Mouse (Mus musculus): ENCODE measurements at regions not wholly inside any gene's neighbourhood (a gene's known extent, or its start where the extent isn't known, plus 50 kb on each side); places are given as distances from the start of the nearest gene placed in this dataset.

DNA sequence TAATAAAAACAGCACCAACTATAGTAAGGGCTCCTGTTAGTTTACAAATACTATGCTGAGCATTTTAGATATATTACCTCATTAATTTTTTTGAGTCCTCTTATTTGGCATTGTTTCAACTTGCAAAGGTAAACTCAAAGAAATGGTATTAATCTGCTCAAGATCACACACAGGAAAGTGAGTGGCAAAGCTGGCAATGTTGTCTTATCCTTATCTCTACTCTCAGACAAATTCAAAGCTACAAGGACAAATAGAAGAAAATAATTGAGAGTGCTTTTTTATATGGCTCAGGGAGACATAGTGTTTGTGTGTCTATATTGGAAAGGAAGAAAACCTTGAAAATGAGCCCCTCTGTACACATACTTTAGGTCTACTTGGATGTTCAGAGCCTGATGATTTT is 411.9 kb upstream of the Mgat4c start:
- DNase-seq (ENCODE audit: low spot score) = no peak

DNA sequence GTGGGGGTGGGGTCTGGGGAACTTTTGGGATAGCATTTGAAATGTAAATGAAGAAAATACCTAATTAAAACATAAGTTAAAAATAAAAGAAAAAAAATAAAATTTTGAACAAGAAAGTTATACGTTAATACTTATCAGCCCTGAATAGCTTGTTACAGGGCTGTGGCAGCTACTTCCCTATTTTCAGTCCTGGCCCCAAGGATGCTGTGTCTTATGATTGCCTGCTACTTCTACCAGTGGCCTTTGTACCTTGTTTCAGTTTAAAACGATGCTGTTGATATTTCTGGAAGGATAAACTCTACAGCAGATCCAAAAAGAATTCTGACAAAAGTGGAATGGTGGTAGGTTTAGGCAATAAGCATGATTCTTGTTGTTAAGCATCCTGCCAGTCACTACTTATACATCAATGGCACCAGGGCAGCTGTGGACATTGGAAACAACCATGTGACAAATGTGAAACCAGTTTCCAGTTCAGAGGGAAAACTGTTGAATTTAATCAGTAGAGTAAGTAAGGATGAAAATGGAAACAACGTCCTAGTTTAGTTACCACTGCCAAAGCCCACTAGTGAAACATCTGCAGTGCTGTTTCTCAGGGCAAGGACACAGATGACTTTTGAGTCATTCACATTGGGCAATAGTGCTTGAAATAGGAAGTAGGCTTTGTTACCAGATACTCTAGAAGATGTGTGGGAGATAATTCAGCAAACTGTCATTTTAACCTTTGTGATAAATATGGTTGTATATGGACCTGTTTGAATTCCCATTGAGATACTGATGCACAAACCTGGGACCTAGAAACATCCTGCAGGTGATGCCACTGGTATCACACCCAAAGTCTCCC is 409.6 kb upstream of the Mgat4c start:
- no peak for DNase-seq (ENCODE audit: low spot score)

DNA sequence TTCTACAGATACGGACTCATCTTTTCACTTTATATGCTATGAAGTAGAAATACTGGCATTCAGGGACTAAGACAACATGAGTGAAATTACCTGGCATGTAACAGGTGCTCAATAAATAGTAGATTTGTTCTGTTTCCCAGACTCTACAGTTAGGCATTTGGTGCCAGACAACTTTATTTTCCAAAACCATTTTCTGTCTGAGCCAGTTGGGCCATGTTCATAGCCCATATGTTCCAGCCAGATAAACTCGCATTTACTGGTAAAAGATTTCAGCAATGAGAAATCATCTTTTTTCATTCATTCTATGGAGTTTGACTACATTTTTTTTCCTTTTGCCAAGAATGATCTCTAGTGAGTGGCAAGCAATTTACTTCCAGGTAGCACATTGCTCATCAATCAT is 393.2 kb upstream of the Mgat4c start:
- DNase-seq (ENCODE audit: low spot score) = no peak

DNA sequence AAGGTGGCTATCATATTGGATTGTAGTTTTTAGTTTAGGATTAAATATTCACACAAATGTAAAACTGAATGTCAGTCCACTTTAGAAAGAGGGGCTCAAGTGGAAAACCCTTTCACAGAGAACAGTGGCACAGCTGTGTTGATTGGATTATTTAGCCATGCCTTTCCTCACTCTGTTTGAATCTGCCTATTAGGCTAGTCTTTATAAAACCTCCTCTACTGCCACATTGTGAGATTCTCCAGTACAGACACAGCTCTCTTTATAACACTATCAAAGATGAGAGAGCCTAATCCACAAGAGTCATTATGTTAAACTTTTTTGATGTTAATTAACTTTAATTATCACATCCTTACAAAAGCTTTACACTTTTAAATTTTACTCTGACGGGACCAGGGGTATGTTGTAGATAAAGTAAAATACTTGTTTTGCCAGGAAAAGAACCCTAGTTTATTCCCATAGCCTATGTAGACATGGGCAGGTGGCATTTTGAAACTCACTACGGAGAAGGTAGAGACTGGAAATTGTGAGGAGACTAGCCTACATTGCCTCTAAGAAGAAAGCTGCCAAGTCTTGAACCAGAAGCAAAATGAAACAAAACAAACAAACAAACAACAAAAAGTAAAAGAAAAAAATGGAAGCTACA is 379.0 kb upstream of the Mgat4c start:
- DNase-seq (ENCODE audit: low spot score) = peak; percentile 2

DNA sequence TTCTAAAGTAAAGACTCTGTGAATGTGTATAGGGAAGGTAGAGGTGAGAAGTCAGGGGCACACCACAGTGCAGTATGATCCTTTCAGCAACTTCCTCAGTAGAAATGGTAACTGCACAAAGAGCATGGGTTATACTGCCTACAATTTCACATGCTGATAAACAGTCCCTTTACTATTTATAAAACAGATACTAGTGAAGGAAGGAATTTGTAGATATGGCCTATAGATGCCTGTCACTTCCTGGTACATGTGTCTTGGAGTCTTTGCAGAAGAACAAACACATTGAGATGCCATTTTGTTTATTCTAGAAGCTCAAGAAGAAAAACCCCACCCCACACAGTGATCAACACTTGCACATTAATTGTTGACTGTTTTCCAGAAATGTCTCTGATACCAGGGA is 377.2 kb upstream of the Mgat4c start:
- no peak for DNase-seq (ENCODE audit: low spot score)

DNA sequence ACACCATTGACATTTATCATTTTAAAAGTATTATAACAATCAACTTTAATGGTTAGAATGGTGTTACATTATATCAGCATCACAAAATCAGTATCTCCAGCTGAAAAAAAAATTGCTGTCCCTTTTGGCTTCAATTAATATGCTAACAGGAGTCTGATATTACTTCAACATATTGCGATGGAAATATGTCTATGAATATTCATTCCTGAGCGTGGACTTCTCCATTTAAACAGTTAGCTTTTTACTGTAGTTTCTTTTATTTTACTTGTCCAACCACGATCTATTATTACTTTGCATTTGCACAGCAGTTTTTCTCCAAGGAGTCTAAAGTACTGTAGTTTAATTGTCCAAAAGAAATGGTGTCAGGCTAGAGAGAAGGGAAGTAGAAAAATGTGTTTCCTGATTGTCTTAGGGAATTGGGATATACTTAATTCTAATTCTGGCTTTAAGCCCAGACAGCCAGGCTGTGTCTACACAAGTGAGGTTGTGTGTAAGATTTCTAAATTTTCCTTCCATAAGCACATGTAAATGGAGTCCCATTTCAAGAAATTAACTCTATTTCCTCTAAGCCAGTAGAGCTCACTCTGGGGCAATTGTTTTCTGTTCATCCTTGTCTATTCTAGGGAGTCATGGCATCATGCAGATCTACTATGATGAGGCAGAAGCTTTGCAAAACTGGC is 364.5 kb upstream of the Mgat4c start:
- DNase-seq (ENCODE audit: low spot score) = no peak

DNA sequence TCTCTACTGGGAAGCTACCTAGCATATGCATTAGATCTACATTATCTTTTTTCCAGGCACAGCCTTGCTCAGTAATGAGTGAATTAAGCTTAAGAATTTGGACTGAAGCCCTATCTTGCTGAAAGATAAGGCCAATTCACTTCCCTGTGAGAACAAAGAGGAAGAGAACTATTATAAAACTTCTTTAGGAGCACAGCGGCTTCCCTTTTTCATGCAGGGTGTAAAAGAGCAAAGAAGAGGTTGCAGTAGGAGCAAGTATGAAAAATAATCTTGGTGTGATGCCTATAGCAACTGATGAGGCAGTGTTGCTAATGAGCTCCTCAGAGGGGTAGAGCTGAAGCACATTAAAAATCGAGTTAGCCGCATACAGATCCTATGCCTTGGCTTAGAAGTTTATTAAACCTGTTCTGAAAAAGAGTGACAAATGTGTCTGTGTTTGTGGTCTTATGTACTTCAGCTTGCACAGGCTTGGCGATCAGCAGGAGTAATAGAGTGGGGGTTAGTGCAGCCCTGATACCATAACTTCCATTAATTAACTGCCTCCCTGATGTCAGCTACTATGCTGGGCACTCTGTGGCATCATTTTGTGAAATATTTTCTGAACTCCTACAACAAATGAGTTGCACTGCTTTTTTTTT is 360.1 kb upstream of the Mgat4c start:
- DNase-seq (ENCODE audit: low spot score) = no peak

DNA sequence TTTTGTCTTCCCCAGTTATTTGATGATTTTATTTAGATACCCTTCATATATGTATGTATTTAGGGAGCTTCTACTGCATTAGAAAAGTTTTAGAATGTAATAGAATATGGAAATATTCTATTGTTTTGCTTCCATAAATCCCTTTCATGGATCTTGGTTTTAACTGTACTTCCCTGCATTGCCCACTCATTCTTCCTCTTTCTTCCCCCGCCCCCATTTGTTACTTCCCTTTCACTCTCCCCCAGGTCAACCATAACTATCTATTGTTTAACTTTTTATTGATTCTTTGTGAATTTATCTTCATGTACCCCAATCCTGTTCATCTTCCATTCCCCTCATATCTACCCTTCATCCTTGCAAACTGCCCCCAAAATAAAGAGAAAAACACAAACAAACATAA is 356.8 kb upstream of the Mgat4c start:
- DNase-seq (ENCODE audit: low spot score) = no peak

DNA sequence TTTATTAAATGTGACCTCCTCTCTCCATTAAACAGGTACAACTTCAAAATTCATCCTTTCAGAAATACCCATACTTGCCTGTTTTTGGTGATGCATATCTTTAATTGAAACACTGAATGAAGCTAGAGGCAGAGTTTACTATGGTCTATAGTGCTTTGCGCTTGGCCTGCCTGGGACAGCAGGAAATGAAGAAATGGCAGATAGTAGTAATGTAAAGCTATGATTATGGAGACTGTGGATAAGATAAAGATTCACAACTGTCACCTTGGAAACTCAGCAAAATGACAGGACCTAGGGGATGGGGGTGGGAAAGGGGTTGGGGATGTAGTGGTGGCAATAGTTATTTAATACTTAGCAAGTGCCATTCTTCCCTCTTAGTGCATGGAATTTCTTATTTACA is 352.7 kb upstream of the Mgat4c start:
- no peak for DNase-seq (ENCODE audit: low spot score)

DNA sequence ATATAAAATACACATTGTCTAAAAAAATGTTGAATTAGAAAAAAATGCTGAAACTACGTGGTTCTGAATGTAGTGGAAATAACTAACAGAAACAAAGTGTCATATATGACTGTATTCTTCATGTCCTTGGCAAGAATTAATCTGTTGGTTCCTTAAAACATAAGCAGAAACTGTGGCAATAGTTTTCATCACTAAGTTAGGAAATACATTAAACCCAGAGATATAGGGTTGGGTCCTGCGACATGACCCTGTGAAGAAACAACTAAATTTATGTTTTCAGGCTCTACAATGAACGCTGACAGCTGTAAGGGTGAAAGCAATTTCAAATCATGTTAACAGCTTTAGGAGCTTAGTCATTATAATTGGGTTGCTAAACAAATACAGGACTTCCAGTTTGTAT is 351.2 kb upstream of the Mgat4c start:
- no peak for DNase-seq (ENCODE audit: low spot score)

DNA sequence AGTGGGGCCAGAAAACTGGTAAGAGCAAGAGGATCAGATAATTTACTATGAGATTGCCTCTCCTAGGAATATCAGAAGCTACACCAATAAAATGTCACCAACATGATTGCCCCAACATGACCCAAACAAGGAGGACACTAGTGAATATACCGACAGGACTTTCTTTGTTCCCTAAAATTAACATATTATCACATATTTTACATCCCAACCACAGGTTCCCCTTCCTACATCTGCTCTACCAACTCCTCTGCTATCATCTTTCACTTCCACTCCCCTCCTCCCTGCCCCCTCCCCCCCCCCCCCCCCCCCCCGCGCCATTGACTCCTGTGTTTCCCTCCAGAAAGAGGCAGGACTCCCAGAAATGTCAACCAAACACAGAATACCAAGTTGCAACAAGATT is 346.2 kb upstream of the Mgat4c start:
- no peak for DNase-seq (ENCODE audit: low spot score)

DNA sequence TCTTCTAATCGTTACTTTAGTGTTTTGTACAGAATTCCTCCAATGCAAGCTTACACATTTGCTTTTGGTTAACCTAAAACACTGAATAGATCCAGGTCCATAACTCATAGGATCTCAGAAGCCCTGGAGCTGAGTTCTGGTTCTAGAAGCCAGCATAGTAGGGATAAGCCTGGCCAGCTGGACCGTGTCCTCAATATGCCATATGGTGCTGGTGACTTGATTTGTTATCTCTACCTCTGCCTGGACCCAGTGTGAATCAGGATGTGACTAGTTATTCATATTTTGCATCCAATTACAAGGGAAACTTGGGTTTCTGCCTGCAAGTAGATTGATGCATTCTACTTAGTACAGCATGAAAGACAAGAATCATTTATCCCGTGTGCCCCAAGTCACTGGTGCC is 341.7 kb upstream of the Mgat4c start:
- no peak for DNase-seq (ENCODE audit: low spot score)

DNA sequence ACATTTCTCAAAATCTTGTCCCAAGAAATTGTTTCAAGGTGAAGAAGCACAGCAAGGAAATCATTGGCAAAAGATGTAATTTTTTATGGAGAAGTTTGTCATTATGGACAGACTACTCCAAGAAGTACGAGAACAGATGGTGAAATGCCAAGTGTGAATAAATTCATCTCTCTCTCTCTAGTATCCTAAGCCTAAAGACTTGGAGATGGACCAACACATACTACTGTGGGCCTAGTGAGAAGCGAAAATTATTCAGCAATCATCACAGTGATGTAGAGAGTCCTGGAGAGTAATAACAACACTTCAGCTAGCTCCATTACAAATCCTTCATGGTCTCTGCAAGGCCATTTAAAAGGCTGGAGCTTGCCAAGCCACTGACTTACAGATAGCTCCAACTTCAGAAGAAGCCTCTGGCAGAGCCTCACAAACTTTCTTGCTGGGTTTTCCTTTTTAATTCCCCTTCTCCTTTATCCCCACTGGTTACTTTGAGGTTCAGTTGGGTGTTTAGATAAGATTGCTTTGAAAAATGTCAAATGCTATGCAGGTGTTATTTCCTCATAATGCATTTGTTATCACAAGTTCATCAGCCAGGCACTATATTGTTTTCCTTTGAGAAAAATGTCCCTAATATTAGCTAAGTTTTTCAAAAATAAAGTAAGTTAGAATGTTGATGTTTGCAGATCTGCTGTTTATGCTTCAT is 330.9 kb upstream of the Mgat4c start:
- no peak for DNase-seq (ENCODE audit: low spot score)

DNA sequence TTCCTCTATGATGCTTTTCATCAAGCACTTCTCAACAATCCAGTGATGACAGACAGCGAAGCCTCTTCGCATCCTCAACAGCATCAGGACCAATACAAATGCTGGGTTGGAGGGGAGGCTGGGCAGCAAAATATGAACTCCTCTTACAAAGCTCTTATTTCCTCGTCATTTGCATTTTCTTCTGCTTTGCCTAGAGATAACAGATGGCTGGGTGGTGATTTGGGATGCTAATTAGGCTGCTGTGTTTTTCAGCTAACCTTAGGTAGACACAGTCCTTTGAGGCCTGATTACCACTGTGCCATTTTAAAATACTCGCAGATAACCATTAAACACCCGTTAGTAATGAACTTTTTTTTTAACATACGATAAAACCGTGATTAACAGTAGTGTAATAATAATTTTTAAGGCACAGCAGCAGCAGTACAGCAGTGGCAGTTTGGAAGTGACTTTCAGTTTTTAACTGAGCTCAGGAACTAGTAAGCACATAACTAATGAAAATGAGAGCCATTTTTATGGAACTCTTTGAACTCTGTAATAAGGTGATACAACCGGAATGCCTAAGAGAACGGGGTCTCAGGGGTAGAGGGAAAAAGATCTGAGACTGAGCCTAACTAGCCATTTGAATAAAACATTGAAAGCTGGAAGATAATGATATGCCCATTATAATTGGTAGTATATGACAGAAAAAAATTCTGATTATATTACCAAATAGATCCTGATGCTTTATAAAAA is 307.3 kb upstream of the Mgat4c start:
- no peak for DNase-seq (ENCODE audit: low spot score)

DNA sequence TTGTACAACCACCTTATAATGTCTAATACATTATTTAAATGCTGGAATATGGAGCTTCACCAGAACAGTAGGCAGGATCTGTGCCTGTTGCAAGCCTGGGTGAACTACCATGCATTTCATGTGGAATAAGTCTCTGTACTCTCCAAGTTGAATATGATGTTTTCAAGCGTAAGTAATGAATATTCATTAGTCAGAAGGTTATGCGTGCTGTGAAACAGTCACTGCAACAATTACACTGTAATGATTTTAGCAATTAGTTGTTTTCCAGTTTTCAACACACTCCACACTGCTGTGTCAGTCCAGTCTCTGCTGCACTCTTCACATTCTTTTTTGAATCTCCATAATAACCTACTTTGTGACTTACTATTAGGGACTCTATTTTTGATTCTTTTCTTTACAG is 287.9 kb upstream of the Mgat4c start:
- DNase-seq (ENCODE audit: low spot score) = no peak

DNA sequence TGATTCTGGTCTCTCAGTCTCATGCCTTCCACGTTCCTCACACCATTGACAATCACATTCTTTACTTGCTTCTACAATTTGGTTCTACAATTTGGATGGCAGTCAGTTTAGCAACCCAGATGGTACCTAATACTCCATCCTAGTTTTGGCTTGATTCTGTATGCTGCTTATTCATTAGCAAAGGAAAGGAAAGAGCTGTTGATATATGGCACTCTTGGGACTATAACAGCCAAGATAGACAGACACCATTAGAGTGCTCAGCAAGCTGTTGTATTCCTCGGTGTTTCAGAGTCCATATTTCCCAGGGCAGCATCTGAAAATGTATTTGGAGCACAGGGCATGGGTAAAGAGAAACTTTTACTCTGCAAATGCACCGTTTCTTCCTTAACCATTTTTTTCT is 282.1 kb upstream of the Mgat4c start:
- no peak for DNase-seq (ENCODE audit: low spot score)

DNA sequence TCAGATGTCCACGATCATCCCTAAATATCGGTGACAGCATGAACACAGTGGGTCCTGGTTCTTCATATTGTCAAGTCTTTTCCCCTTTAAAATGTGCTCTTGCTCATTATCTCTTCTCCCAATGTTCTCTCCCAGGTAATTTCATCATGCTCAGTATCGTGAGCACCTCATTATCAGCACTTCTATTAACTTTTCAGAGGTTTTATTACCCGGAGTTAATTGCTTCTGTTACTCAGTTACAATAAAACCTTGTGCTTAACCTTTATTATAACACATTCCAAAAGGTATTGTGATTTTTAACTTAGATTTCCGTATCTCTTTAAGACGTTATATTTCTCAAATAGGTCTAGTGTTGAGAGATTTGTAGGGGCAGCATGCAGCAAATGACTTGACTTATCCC is 266.0 kb upstream of the Mgat4c start:
- DNase-seq (ENCODE audit: low spot score) = no peak

DNA sequence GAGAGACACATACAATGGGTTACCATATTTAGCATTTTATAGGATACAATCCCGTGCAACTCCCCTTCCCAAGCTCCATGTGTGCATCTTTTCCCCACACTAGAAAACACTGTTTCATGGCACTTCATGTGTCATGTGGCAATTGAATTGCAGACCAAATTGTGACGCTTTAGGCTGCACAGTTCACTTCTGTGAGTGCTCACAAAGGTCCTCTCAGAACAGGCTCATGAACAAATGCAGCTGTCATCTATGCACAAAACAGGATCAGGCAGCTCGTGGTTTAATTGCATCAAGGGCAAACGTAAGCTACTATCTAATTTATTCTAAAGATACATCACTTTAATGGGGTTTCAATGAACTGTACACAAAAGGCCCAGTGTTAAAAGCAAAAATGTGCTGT is 258.7 kb upstream of the Mgat4c start:
- DNase-seq (ENCODE audit: low spot score) = no peak

Measured in embryo, embryonic 10.5 days (tissue).